Mouse (Mus musculus): ENCODE measurements at regions not wholly inside any gene's neighbourhood (a gene's known extent, or its start where the extent isn't known, plus 50 kb on each side); places are given as distances from the start of the nearest gene placed in this dataset.

DNA sequence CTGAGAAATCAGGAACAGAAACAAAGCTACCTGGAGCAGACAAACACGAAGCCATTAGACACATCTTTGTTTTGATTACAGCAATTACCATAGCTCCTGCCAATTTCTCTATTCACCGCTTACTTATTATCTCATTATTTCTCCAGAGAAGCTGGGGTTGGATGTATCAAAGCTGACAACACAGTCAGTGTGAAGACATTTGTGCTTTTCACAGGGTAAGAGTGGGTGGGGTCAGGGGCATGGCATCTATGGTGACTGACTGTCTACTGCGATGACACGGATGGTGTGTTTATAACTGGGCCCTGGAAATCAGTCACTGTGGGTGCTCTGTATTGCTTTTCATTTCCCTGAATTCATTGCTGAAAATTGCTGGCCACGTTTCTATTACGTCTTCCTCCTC is 815.0 kb upstream of the Adgrl2 start:
- no peak for DNase-seq

DNA sequence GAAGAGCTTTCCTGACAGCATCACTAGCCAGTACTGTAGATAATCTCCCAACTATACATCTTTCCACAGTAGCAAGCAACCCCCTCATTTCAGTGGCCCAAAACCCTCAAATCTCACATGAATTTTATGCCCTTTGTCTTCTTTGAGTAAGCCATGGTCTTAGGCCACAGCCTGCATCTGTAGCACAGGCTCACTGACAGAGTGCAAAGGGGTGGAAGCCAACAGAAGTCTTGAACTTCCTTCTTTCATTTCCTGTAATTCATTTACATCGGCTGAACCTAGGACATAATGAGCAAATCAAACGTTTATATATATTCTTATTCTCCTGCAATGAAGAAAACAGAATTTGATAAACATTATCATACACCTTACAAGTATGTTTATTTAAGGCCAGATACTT is 805.8 kb upstream of the Adgrl2 start:
- DNase-seq: no peak

DNA sequence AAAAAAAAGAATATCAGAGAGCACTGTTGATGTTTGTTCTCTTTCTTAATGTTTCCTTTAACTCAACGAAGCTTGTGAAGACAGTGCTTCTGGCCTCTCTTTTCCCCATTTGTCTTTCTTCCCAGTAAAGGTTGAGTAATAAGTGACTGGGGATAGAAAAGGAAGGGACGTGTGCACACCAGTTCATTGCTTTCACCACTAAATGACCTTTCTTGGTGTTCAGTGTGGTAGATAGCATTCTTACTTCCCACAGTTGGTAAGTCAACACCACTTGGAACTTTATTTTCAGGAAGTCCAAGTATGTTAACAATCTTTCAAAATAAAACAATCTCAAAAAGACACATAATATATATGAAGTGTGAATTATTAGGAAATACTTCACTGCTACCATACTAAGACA is 801.2 kb upstream of the Adgrl2 start:
- DNase-seq: no peak

DNA sequence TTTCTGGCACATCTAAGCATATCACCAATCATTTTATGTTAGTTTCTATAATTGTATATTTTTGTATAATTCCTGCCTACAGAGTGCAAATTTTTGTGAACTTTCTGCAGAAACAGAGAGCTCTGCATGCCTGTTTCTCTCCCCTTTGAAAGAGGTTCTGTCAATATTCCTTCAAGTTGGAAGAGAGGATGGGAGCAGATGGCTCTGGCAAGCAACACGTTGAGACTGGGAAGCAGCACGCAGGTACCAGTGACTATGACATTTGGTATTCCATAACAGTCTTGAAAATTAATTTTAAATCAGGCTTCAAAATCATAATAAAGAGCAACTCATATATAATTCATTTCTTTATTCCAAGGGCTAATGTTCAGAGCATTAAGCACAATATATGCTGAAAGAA is 795.7 kb upstream of the Adgrl2 start:
- peak; percentile 11 for DNase-seq

DNA sequence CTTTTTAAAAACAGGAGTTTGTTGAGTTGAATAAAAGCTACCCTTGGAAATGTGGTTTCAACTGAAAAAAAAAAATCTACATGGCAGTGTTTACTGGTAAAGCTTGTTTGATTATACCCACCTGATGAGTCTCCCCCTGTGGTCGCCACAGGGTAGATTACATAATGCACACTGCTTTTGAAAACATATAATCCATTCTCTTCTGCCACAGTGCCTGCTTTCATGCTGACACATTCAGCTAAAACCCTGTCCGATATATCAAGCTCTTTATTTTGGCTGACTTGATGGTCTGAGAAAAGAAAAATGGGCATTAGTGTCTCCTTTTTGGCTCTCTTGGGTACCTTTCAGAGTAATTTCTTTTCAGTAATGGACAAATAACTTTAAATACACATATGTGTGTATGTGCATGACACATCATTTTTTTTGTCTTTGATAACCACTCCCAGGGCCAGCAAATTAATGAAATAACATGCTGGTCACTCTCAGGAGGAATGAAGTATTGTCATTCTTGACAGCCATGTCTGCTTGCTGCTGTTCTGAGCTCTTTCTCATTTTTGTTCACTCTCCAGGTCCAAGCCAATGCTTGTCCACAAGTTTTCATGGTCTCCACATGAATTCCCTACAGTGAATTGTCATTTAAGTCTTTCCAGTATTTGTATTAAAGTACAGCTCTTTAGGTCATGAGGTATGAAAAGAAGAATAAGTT is 793.7 kb upstream of the Adgrl2 start:
- DNase-seq: no peak

DNA sequence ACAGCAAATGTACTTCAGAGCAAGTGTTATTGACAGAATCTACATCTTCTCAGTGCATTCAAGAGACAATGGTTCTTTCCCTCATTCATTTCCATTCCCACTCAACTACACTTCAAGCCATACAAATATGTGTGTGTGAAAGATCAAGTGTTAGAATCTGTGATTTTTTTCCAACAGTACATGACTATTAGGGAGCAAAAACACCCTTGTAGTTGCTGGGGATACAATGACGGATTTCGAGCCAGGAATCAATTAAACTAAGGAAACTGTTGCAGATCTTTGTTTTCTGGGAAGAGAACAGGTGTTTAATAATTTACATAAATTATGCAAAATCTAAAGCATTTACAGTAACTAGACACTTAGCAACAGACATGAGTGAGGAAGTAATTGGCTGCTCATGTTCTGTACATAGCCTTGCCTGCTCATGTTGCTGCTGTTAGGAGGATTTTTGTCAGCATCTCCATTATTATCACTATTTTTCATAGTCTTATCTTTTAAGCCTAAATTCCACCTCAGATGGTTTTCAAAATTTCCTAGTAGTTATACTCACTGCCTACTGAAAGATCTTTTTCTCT is 777.6 kb upstream of the Adgrl2 start:
- DNase-seq: no peak

DNA sequence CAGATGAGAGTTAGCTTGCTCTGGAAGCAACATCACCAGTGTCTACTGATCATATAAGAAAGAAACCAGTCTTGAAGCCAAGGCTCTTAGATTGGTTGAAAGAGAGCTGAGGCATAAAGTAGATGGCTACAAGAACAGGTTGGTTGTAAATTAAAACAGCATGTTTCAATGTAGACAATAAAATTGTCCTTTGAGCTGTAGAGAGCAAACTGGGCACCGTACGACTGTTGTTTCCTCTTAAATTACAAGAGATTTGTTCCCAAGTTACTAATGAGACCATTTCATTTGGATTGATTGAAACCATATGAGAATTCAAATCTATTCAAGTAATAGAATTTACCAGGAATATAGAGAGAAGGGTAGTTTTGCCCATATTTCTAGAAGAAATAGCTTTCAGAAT is 770.9 kb upstream of the Adgrl2 start:
- no peak for DNase-seq

DNA sequence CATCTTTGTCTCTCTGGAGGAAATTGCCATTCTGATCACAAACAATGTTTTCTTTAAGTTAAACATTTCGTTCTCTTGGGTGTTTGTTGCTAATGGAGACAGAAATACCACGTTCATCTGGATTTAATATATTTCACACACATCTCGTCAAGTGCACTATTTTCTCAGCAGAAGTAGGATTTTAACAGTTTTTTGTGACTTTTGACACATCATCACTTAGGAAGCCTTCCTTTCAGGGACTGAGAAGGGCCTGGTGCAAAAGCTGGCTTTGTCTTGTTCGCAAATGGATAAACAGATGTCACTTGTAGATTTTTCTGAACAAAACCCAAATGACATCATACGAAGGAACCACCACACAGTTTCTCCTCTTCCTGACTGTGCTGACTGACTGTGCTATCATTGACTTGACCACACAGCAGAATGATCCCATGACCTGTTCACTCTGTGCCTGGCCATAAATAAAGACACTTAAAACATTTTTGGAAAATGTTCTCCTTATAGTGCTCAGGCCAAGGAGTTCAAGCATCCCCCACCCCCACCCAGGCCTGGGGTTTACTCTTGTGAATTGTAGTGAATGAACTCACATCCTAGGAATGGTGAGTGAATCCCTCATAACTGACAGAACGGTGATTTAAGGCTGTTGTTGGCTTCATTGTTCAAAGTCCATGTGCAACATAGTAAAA is 767.7 kb upstream of the Adgrl2 start:
- no peak for DNase-seq

DNA sequence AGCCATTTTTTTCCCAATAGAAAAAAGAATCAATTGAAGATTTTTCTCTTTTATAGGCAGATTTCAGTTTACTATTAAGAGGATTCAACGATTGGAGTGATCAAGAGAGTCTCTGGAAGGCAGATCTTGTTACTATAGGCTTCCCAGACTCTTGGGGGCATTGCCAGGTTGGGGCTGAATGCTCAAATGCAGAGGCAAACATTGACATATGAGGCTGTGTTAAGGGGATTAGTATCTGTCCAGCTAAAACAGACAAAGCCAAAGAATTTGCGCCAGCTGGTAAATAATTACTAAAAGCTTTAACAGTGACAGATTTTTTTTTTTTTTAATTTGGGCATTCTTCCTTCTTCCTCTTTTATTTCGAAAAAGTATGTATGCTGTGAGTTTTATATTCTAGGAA is 745.7 kb upstream of the Adgrl2 start:
- DNase-seq: no peak

DNA sequence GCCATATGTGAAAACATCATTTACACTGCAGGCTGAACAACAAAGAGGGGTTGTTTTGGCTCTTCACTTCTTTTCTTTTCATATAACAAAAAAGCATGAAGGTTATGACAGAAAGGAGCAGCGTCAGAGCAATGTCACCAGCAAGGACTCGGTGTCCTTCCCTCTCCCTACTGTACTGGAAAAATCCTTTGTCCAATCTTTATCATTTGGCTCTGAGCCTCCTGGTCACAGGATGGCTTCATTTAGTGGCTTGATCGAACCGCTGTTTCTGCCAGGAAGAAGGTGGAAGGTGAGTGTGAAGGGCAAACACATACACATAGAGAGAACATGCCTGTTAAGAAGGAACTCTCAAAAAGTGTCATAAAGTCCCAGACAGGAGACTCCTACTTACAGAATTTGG is 735.9 kb upstream of the Adgrl2 start:
- DNase-seq: no peak

DNA sequence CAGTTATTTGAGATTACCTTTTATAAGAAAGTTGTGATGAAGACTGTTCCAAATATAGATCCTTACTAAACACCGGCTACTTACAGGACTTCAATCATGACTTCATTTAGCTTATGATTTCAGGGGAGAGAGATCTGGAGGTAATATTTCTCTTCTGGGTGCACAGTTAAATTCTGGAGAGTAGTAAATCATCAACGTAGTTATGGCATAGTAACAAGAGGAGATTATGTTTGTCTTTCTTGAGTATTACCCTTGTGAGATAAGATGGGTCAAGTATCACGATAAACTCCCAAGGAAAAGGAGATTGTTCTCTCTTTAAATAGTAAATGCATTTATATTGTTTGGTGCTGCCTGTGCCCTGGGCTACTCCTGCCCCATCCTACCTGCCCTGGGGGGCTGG is 734.5 kb upstream of the Adgrl2 start:
- DNase-seq: no peak

DNA sequence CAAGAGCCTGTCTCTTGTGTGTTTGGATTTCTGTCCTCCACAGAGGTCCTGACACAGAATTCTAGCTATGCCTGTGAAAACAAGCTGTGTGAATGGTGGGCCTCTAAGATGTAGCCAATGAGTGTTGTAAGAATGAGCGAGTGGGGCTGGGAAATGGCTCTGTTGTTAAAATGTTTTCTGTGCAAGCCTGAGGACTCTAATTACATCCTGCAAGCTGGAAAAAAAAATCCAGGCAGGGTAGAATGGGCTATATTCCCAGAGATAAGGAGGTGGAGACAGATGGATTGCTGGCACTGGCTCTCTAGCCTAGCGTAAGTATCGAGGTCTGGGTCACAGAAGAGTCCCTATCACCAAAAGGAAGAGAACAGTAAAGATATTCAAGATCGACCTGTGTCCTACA is 731.5 kb upstream of the Adgrl2 start:
- peak; percentile 17 for DNase-seq

DNA sequence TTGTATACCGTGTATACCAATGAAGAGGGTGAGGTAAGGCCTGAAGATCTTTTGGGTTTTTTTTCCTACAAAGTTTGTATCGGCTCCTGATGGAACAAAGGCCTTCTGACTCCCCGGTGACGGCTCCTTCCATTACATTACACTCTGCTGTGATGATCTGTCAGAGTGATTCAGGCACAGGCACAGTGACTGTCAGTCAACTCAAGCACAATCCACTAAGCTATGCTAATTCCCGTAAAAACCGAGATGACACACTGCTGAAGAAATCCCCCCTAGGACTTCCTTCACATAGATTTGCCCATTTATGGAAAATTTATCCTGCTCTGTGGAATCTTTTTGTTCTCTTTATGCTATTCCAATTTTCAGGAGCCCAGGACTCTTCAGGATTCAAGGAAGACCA is 730.0 kb upstream of the Adgrl2 start:
- no peak for DNase-seq

DNA sequence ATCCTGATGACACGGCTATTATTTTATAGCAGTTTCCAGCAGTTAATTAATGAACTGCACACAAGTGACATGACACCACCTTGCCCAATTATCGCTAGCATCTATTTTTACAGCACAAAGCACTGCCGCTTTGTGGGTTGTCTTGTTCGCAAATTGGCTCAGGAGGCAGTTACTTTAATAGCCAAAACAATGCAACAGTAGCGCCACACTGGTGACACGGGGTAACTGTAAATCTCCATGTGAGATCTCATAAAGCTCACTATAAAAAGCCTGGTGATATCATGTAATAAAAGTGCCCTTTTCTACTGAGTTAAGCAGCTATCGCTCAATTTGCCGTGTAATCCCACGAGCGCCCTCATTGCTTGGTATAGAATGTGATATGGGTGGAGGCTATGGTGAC is 715.4 kb upstream of the Adgrl2 start:
- DNase-seq: peak; percentile 34

DNA sequence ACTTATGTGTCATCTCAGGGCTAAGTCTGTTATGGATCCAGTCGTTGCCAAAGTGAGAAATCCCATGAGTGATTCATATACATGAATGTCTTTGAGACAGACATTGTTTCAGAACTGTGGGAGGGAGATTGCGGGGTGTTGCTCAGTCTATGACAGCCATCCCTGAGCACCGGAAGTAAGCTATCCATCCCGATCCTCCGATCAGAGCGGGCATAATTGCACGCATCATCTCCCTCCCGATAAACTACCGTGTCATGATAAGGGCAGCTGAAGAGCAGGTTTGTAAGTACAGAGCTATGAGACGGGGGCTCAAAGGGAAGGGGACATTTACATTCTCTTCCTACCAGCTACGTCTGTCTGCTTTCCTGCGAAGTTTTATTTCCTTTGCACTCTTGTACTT is 715.0 kb upstream of the Adgrl2 start:
- no peak for DNase-seq

DNA sequence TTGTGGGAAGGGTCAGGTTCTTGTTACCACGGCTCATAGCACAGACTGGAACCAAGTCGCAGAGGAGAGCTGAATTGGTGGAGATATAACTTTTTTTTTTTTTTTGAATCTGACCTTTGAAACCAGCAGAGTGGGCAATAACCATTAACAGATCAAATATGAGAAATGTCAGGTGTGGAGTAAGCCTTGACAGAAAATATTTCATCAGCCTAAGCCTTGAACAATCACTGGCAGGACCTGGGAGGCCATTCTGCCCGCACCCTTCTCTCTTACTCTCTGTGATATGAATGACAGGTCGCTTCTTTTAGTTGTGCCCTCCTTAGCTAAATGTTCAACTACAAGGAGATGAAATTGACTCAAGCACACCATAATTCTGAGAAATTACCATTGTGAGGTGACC is 714.1 kb upstream of the Adgrl2 start:
- no peak for DNase-seq

DNA sequence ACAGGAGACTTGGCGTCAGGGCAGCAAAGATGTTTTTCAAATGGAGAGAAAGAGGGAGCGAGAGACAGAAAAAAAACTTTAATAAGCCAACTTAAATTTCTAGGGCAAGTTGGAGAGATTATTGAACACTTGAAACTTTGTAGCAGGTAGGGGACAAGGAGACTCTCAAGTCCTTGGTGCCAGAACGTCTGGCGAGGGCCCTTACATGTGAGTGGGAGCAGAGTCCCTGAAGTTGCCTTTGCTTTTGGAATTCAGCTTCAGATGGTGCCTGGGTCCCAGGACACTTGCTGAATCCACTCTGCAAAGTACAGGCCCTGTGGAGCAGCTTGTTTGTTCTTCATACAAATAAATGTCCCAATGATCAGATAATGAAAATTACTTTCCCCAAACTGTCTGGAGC is 693.2 kb upstream of the Adgrl2 start:
- DNase-seq: no peak

DNA sequence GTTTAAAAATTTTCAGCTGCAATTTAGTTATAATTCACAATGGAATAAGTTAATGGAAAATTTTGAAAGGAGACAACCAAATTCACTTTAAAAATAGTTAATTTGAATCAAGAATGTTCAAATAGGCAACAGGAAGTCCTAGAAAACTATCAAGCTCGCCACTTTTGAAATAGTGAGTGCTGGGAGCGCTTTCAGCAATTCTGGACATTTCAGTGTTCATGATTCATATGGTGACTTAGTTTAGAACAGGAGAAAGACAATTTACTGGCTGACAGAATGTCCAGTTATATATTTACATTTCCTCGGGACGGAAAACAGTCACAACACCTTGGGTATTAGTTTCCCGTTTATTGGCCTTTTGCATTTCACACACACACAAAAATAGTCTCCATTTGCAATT is 691.9 kb upstream of the Adgrl2 start:
- DNase-seq: no peak

DNA sequence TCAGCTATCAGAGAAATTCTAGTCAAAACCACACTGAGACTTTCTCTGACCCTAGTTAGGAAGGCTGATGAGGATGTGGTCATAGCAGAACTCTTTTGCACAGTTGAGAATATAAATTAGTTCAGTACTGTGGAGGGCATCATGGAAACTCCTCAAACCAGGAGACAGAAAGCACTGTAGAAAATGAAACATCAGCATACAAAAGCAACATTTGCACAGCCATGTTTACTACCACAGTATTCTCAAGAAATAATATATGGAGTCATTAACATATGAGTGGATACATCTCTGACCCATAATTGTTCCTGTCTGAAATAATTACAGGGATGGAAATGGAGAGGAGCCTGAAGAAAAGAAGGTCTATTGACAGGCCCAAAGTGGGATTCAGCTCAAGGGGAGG is 683.6 kb upstream of the Adgrl2 start:
- no peak for DNase-seq

DNA sequence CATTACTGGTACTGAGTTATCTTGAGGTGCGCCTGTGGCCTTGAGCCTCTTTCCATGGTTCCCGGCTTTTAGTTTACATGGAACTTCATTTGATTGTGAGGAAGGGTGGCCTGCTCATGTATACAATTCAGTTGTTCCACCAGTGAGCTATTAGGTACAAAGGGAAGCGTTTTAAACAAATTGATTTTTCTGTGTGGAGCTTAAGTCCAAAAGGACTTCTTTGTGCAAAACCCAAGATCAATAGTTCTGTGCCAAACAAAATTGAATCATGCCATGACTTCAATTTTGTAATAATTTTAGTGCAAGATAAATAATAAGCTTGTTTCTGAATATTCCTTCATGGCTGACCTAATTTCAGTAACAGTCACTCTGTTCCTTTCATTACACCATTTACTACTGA is 674.3 kb upstream of the Adgrl2 start:
- DNase-seq: no peak

DNA sequence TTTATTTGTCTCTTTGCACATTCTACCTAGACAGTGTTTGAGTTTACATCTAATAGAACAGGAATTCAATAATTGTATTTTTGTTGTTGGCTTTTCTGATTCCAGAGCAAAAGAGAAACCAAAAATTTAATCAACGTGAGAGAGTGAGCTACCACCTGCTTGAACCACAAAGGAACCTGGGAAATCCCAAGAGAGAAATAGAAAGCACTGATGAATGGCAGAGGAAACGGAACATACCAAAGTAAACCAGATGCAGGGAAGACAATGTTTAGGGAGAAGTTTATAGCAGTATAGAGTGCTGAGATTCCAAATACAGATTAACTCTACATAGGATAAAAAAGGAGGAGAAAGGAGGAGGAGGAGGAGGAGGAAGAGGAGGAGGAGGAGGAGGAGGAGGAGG is 648.0 kb upstream of the Adgrl2 start:
- no peak for DNase-seq

DNA sequence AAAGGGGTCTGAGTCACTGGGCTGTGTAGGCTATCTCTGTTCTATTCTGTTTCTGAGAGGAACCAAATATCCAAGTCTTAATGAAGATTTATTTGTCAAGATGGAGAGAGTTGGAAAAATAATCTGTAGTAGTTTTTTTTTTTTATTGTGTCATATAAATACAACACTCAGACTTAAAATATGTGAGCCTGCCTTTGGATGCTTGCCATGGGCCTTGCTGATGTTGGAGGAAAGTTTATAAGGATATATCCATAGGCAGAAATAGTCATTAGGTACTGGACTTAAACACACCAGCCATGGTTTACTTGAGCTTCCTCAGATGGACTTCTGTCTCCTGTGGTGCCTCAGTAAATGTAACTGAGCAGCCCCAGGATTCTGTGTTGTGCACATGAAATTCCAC is 635.8 kb upstream of the Adgrl2 start:
- no peak for DNase-seq

DNA sequence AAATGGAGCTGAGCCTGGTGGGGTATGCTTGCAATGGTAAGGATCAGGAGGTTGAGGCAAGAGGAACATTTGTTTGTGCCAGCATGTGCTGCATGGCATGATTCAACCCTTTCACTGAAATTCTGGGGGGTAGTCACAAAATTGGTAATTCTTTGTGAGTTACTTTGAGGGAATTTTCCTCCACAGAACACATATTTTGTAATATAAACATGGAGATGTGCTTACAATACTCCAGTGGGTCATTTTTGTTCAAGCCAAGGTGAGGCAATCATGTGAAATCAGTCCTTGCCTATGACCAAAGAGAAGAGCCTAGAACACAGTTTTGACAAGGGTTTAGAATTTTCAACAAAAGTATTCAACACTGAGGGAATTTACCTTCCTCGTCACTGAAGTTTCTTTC is 635.1 kb upstream of the Adgrl2 start:
- DNase-seq: no peak

DNA sequence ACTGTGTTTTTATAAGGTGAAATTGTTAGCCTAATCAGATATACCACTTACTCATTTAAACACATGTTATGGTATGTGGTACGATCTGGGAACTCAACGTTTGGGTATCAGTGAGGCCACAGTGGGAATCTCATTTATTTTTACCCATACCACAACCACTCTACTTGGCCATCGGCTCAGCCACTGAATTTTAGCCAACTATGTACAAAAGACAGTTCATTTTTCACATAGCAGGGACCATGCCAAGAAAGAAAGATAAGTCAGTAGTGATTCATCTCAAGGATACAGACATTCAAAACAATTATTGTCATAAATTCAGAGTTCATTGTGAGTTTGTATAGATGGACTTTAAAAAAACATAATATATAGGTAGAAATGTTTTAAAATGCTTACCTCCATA is 634.7 kb upstream of the Adgrl2 start:
- DNase-seq: no peak
